Mouse (Mus musculus) bone marrow macrophage, adult 2 months (primary cell): ENCODE results near the gene Gm4922. TPM values are rescaled to one million over a fixed set of nuclear protein-coding genes. Genes with fewer than 3 reads are reported as not detected.

ENCODE experiments used
- H3K27ac ChIP-seq: 2 replicates; pipeline ENCODE4 v1.5.1; 2012; ENCODE audit warnings: low read depth, low read length; ENCODE audit not compliant: insufficient read depth
- H3K4me1 ChIP-seq: 2 replicates; pipeline ENCODE4 v1.6.1; 2012; ENCODE audit warnings: low read length; ENCODE audit not compliant: control insufficient read depth, insufficient read depth
- H3K4me3 ChIP-seq: 2 replicates; pipeline ENCODE4 v1.5.1; 2012; ENCODE audit warnings: mild to moderate bottlenecking, low read length, moderate library complexity; ENCODE audit not compliant: insufficient read depth
- CTCF ChIP-seq: IDR thresholded peaks from 2 replicates; pipeline ENCODE4 v1.5.1; 2012; ENCODE audit warnings: low read depth, mild to moderate bottlenecking, low read length, moderate library complexity
- POLR2A ChIP-seq: IDR thresholded peaks from 2 replicates; pipeline ENCODE4 v1.6.1; 2012; ENCODE audit warnings: mild to moderate bottlenecking, low read depth, low read length, borderline replicate concordance
- polyA plus RNA-seq: library from polyadenylated mRNA; stranded (reverse); fragments of >200 nt; gene quantifications from 2 replicates; pipeline ENCODE4 v1.2.4, GENCODE M21; 2012; ENCODE audit not compliant: missing spikeins, insufficient read depth, insufficient read length

The Gm4922 gene
- polyA plus RNA-seq, 1 experiment = not detected

DNA sequence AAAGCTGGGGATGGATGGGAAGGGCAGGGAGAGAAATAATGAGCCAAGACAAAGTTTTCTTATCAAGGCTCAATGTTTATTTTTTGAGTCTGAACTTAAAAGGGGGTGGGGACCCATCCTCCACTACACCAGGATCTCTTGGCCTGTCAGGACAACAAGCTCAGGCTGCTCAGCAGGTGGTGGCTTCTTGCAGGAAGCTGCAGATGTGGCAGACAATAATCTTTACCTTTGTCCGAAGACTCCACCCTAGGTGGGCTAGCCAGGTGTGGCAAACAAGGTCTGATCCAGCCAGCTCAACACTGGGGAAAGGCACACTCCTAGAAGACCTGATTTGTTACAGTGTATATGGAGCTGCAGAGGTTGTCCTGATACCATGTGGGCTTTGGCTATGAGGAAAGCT lies 2.0 kb upstream of the Gm4922 start:
- Histone ChIP-seq H3K27ac (no peak overlapping the region), H3K4me3 (no peak overlapping the region), H3K4me1 (no peaks in the 10 kb centered on the region)
- no peak for TF ChIP-seq CTCF
- TF ChIP-seq POLR2A = no peak

GRCm38 (mm10) chr10:18777546-18777945 lies 9.0 kb downstream of the Gm4922 start:
- H3K4me1 ChIP-seq = no peaks in the 10 kb centered on the region
- H3K4me3 ChIP-seq = no peak overlapping the region
- no peak overlapping the region for H3K27ac ChIP-seq
- TF ChIP-seq CTCF (no peak), POLR2A (no peak)

GRCm38 (mm10) chr10:18772537-18773179 lies 13.9 kb downstream of the Gm4922 start:
- no peak for TF ChIP-seq CTCF
- TF ChIP-seq POLR2A = no peak
- Histone ChIP-seq H3K27ac (no peak overlapping the region), H3K4me1 (no peaks in the 10 kb centered on the region), H3K4me3 (no peak overlapping the region)

DNA sequence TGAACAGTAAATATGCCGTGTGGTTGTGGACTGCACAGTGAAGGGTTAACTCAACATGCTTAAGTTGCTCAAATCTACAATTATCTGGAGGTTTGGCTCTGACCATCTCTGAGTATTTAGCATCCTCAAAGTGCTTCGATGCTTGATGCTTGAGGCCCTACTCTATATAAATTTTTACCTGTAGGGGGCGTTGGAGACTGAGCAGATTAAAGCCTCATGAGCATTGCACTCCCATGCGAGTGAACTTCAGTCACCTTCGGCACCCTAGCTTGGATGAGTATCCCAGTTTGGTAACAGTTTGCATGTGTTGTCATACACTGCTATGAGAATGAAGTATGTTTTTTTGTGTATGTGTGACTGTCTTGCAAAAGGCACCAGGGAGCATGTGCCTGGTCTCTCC lies 16.7 kb downstream of the Gm4922 start:
- Histone ChIP-seq H3K4me1 (no peaks in the 10 kb centered on the region), H3K27ac (no peak overlapping the region), H3K4me3 (no peak overlapping the region)
- TF ChIP-seq CTCF (no peak; the same call in 1 of the 2 replicates), POLR2A (no peak)

DNA sequence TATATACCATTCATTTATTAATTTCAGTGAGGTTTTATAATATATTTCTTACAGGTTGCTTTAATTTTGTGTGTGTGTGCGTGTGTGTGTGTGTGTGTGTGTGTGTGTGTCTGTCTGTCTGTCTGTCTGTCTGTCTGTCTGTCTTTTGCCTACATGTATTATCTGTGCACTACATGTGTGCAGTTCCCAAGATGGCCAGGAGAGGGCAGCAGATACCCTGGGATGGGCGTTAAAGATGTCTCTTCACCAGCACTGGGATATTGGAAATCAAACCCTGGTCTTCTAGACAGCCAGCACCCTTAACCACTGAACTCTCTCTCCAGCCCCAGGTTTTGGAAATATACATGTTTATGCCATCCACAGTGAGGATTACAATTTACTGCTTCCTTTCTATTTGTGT lies 26.4 kb downstream of the Gm4922 start:
- no peak overlapping the region for H3K27ac ChIP-seq
- H3K4me3 ChIP-seq = no peak overlapping the region
- TF ChIP-seq CTCF (0 out of 2 replicates have a peak, but pooled peaks have one; percentile 12), POLR2A (no peak)
- no peaks in the 10 kb centered on the region for H3K4me1 ChIP-seq

DNA sequence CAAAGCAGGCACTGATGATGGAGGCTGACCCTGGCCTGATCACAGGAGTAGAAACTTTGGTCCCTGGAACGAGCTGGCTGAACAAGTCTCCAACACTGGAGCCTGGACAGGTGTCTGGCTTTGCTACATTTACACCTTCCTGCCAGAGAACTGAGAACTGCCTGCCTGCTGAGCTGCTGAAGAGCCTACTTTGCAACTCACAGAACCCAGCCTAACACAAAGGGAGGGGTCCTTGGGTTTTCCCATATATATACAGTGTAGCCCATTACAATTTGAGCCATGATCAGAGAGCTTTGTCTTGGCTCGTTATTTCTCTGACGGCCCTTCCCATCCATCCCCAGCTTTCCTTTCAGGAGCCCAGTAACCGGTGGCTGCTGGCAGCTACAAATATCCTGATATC lies 36.5 kb downstream of the Gm4922 start:
- TF ChIP-seq CTCF (no peak), POLR2A (no peak)
- Histone ChIP-seq H3K4me1 (no peaks in the 10 kb centered on the region), H3K4me3 (no peak overlapping the region), H3K27ac (no peak overlapping the region)

DNA sequence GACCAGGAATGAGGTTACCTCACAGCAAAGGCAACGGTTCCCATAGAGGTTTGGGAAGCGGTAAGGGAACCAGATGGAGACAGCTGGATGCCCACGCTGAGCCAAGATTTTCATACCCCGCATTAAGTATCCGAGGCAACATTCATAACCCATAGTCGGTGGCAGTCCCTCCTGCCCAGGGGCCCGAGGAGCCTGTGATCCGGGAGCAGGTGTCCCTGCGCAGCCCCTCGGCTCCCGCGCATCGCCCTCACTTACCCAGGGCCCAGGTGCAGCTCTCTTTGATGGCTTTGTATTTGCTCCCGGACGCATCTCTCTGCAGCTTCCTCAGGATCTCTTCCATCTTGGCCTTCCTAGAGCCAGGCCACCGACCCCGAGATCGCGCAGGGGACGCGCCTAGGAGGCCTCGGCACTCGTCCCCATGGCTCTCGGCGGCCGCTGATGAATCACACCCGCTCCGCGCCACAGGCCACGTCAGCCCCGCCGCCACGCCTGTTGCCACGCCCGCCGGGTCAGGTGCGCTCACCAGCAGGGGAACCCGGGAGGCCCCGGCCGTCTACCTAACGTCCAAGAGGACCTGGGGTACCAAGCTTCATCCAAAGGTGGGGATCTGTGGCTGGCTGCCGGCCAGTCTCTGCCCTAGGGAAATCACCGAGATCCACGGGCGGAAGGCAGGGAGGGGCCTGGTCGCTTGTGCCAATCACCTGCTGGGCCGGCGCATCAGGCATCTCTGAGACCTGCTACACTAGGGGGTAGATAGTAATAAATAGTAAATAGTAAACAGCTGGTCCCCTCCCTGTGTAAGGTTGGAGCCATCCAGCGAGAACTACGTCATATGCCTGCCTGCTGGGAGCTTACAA lies 43.1 kb downstream of the Gm4922 start, which contains the start of gene Arfgef3:
Gene Arfgef3 (minus strand): TSS at position 664 of the 857 bp plus-strand sequence.
- H3K4me1 ChIP-seq = peaks cover 8% of the 10 kb centered on the region
- no peak within 1 kb of the TSS for H3K27ac ChIP-seq
- H3K4me3 ChIP-seq = peak within 1 kb of the TSS; percentile 84
- TF ChIP-seq POLR2A (no peak), CTCF (no peak)

DNA sequence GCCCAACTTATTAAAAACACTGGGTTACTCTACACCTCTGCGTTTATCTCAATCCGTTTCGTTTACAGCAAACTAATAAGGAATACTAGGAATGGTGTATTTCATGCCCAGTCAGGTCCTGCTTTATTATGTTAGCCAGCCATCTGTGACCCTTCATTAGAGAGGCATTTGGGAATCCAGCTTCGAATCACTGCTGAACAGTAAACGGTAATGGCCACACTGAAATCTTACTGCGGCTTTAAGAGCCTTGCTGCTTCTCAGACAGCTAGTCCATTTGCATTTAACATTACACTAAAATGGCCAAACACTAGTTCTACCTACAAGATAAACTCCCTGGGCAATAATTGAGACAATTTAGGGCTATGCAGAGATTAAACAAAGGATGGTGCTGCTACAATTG lies 44.5 kb downstream of the Gm4922 start:
- Histone ChIP-seq H3K4me1 (peaks cover 11% of the 10 kb centered on the region), H3K4me3 (peak overlapping the region; percentile 27), H3K27ac (no peak overlapping the region)
- TF ChIP-seq CTCF (no peak), POLR2A (no peak)

DNA sequence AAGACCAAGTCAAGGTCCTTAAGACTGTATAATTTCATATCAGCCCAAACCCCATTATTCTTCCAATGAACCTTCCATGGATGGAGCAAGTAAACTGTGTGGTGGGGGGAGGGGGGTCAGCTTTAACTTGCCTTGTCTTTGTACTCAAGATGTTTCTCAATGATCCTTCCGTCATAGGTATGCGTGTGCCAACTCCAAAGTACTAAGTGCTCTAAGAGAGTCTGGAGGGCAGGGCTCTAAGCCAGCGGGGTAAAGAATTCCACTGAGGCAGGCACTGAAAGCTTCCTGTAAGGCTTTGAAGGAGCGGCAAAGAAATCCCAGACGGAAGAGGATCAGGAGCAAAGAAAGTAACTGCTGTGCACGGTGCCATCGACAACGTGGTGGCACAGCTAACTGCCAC lies 45.6 kb downstream of the Gm4922 start:
- H3K27ac ChIP-seq = no peak overlapping the region
- no peak overlapping the region for H3K4me3 ChIP-seq
- TF ChIP-seq CTCF (no peak), POLR2A (no peak)
- peaks cover 16% of the 10 kb centered on the region for H3K4me1 ChIP-seq

Other genes starting within 250 kb of the Gm4922 start
- 0.44 TPM in 1 of 2 replicates, not detected in the other for gene Hebp2, start 240.7 kb downstream of the Gm4922 start, polyA plus RNA-seq
- 1.9 and 2.0 TPM in 2 replicates for gene Arfgef3, start 42.8 kb downstream of the Gm4922 start, polyA plus RNA-seq
- not detected in 2 replicates for gene Perp, start 58.2 kb upstream of the Gm4922 start, polyA plus RNA-seq
- gene Tnfaip3, start 228.9 kb upstream of the Gm4922 start, polyA plus RNA-seq = 17.3 and 19.3 TPM in 2 replicates